Mouse (Mus musculus) cerebral cortex, adult 2 months (tissue): ENCODE measurements around the gene Ube2f.

ENCODE experiments used
- WGBS: fragments of 180-500 bp; shearing (Covaris S2); methylation state at CpG from one replicate; pipeline ENCODE4 v1.1.7; 2018; 5-methylcytosine and 5-hydroxymethylcytosine counted together

Ube2f gene

GRCm38 (mm10) chr1:91249564-91250414, at the start of gene Ube2f:
Gene Ube2f, plus strand, starts transcription at chr1:91250304.
- WGBS = under 1% methylated on average over 43 of the region's 43 CpGs

- 62% methylated on average over 3 of the region's 3 CpGs for WGBS
Measured at GRCm38 (mm10) chr1:91201122-91201521, 49.0 kb upstream of the Ube2f start.

- 61% methylated on average over 5 of the region's 5 CpGs for WGBS
Measured at GRCm38 (mm10) chr1:91204221-91204765, 45.8 kb upstream of the Ube2f start.

DNA sequence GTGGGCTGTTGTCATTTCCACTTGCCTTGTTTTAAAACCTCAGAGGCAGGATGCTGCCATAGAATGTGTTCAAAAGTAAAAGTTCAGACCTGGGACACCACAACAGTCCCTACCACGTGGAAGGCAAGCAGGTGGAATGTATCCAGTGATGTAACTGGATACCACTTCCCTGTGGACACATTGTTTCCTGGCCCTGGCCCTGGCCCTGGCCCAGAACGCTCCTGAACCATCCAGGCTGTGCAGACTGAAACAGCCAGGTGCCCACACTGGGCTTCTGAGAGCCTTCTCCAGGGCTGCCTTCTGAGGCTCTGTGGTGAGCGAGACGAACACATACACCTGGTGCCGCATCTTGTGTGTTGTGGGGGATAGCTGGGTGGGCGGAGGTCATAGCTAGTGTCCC, 44.5 kb upstream of the Ube2f start:
- WGBS = 78% methylated on average over 6 of the region's 6 CpGs

GRCm38 (mm10) chr1:91206336-91206735, 43.8 kb upstream of the Ube2f start:
- WGBS = 60% methylated on average over 8 of the region's 8 CpGs

DNA sequence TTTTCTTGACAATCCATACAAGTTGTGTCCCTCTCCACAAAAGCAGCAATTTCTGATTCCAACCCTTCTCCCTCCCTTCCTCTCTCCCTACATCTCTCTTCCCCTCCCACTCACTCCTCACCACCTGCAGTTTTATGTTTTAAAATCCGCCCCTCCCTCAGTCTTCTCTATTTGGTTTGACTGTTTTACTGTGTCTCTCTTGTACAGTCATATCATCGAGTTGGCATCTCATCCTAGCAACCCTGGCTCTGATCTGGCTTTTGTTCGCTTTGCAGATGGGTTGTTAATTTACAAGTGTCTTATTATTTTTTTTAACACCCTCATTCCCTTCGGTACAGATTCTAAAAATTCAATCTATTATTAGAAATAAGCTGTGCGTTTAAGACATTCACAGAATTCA, 43.2 kb upstream of the Ube2f start:
- WGBS = 38% methylated on average over 5 of the region's 5 CpGs

GRCm38 (mm10) chr1:91207334-91208074, 42.6 kb upstream of the Ube2f start:
- WGBS = 50% methylated on average over 3 of the region's 3 CpGs

DNA sequence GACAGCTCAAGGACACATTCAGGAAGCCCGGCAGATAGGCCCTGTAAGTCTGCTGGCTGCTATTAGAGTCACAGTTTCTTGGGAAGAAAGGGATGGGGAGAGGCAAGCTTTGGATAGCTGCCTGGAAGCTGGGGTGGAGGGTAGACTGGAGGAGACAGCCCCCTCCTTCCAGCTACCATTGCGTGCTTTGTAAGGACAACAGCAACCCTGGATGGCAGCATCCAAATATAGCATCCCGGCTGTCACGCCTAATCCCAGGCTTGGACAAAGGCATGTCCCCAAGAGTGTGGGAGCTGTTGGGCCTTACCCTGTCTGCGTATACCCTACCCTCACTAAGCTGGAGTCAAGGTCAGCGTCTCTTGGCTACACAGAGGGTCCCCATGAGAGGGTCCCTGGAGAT, 40.8 kb upstream of the Ube2f start:
- WGBS = 35% methylated on average over 6 of the region's 6 CpGs

DNA sequence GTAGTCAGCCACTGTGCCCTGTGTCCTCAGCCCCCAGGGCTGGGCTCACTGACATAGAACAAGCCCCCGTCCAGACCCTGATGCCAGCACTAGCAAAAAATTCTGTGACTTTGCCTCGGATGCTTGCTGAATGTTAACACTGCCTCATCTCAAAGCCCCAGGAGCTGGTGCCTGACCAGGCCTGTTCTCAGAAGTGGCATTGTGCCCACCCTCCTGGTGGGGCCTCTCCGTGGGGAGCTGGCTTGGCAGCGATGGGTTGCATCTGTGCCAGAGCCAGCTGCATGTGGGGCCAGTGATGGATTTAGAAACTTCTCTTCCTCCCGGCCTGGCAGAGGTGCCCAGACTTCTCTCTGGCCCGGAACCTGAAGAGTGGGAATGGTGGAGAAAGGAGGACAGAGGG, 40.3 kb upstream of the Ube2f start:
- 16% methylated on average over 6 of the region's 6 CpGs for WGBS

- WGBS = 59% methylated on average over 1 of the region's 1 CpGs
Measured at GRCm38 (mm10) chr1:91211099-91211498, 39.0 kb upstream of the Ube2f start.

DNA sequence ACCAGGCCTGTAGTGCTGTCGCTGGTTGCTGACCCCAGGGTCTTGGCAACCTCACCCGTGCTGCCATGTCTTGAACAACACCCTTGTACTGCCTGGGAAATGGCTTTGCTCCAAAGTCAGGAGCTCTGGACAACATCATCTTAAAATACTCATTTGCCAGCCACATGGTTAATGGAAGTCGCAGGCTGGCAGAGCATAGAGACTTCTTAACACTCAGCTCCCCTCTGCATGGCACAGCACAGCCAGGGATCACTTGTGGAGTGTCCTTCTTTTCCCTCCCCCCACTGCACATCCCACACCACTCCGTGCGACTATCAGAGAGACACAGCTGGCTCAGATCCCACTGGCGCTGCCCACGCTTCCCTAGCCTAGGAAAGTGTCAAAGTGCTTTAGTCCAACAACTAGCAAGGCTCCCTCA, 38.5 kb upstream of the Ube2f start:
- WGBS = 37% methylated on average over 7 of the region's 7 CpGs

DNA sequence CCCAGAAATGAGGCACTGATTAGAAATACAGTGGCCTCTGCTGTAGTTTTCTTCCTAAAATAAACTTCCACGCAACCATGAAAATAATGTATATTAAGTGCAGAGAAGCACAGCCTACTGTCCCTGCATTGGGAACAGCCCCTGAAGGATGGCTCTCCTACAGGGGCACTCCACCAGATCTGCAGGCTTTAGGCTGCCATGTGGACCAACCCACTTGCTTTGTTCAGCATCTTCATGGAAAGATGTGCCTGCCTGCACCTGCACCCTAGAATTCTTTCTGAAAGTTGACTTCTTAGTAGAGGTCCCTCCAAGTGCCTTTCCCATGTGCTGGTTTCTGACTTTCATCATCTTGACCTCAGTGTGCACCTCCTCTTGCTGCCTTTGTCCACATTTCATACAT, 34.8 kb upstream of the Ube2f start:
- 76% methylated on average over 1 of the region's 1 CpGs for WGBS

DNA sequence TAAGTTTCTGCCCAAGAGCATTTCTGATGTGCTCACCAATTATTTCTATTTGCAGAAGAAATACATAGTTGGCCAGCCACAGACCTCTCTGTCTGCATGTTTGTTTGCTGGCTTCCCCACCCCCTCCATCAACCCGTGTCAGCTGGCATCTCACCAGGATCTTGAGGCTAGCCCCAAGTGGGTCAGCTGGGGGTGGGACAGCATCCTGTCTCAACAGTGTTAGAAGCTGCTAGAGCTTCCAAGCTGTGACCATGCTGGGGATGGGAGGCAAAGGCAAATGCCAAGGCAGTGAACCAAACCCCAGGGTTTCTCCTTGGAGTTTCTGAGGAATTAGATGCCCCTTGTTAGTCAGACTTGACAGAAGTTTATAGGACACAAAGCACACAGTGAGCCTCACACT, 34.1 kb upstream of the Ube2f start:
- WGBS = 10% methylated on average over 1 of the region's 1 CpGs

GRCm38 (mm10) chr1:91216504-91217267, 33.4 kb upstream of the Ube2f start:
- 31% methylated on average over 10 of the region's 10 CpGs for WGBS

DNA sequence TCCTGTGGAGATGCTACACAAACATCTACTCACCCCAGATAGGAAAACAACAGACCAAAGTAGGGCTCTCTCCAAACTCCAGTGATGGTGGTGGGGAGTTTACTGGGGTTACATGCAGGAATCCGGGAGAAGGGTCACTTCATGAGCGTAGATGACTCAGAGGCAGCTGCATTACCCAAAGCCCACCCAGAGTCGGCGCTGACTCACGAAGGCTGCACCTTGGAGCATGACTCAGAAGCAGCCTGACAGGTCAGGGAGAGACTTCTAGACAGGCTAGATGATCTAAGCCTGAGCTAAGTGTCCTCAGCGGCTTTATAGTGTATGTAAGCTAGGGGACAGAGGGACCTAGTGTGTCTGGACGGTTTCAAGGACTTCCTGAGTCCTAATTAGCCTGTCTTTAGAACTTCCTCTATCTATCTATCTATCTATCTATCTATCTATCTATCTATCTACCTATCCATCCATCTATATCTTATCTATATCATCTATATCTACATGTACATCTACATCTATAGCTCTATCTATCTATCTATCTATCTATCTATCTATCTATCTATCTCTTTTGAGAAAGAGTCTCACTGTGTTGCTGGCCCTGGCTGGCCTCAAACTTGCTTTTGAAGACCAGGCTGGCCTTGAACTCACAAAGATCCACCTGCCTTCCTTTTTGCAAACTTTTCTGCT, 30.3 kb upstream of the Ube2f start:
- 90% methylated on average over 7 of the region's 7 CpGs for WGBS

DNA sequence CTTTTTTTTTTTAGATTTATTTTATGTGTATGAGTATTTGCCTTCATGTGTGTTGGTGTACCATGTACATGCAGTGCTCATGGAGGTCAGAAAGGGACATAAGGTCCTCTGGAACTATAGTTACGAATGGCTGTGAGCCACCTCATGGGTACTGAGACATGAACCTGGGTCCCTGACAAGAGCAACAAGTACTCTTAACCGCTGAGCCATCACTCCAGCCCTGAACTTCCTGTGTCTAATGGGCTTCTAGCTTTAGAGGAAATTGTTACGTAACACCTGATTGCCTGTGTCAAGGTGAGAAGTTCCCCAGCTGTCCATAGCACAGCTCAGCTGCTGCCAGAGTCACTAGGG, 29.8 kb upstream of the Ube2f start:
- WGBS = 93% methylated on average over 3 of the region's 3 CpGs

DNA sequence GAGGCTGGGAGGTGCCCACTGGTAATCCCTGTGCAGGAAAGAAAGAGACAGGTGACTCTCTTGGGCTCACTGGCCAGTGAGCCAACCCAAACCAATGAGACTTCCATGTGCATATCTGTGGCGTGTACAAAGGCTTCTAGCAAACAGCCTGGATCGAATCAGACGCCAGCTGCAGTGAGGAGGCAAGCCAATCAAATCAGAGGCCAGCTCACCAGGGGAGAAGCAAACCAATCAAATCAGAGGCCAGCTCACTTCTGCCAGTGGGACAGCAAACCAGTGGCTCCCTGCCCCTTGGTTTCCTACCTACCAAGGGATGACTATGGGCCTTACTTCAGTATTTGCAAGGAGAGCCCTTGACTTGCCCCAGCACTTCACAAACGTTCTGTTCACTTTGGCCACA, 23.5 kb upstream of the Ube2f start:
- WGBS = 77% methylated on average over 4 of the region's 4 CpGs

DNA sequence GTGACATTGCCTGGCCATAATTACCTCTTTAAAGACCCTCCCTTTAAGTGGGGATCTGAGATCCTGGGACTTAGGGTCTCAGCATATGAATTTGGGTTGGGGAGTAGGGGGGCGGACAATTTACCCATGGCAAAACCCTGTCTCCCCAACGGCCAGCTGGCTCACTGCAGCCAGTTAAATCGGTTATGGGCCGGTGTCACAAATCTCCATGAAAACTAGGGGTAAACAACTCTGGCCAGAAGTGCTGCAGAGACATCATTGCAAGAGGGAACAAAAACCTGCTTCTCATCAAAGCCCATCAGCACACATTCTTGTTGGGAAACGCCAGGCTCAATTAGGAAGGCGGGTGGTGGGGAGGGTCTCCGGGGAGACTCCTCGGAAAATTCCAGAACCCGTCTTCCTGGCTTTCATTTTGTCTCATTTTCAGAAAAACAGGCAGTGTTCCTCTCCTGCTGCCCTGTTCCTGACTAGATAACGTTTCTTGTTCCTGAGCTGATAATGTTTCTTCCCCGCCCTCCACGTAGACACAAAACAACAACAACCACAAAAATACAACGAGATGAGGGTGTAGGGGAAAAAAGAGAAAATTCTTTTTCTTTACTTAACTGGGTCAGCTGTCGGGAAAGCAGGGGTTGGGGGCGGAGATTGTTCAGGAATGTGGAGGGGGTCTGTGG, 22.6 kb upstream of the Ube2f start:
- 65% methylated on average over 15 of the region's 15 CpGs for WGBS

DNA sequence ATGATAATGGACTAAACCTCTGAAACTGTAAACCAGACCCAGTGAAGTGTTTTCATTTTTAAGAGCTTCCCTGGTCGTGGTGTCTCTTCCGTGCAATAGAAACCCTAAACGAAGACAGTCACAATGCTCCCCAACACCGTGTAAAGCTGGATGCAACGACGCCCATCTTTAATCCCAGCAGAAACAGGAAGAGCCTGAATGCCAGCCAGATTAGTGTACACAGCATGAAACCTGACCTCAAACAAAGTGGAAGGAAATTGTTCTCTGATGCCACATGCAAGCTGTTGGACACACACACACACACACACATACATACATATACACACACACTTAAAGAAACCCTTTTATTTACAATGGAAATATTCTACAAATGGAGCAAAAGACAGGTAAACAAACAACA, 19.0 kb upstream of the Ube2f start:
- 55% methylated on average over 6 of the region's 6 CpGs for WGBS

DNA sequence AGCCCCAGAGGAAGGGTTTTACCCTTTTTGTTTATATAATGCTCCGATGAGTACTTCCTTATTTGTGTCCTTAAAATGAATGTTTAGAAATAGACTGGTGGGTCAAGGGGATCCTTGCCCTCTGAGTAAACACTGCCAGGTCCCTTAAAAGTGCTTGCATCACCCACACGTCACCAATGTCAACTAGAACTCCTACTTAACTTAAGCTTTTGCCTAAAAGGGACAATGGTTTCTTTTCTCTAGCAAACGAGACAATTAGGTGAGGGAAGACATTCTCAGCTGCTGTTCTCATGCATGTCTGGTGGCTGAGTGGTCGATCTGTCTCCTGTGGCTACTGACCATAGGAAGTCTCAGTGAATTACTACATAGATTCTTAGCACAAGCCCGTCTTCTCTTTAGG, 18.2 kb upstream of the Ube2f start:
- WGBS = 66% methylated on average over 5 of the region's 5 CpGs

DNA sequence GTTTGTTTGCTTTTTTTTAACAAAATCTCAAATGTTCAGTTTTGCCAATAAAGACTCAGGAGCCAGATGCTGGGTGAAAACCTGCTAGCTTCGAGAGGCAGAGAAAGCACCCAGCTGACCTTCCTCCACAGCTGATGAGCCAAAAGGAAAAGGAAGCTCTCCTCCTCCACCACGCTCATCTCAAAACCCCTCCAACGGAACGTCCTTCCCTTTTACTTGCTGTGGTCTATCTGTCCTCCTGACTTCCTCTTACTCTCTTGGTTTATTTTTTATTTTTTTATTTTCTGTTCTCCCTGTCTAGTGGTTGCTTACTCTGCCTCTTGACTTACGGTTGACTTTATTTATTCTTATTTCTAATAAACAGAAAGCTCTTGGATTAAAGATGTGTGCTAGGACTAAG, 14.7 kb upstream of the Ube2f start:
- WGBS = 58% methylated on average over 5 of the region's 5 CpGs
